In the genomic region with DNA sequence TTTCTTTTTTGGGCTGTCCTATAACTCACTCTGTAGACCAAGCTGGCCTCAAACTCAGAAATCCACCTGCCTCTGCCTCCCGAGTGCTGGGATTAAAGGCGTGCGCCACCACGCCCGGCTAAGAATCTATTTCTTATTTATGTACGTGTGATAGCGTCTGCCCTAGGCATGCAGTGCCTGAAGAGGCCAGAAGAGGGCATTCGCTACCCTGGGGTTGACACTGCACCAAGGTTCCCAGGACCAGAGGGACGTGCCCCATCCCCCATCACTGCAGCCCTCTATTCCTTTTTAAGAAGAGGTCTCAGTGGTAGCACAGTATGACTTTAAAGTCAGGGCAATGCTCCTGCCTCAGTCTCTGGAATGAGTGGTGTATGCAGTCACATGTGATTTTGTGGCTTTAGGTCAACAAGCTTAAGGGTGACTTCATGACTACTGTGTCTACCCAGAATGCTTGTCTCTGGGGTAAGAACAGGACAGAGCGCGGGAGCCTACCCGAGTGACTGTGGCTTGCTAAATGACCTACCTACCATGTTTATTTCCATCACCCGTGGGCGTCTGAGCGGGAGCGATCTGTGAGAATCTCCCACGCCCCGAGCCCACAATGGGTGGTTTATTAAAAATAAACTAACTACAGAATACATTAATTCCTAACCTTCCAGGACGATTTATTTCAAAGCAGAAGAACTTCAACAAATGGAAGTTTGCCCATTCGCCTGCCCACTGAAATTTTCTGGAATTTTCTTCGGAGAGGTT, we compare ENCODE assay signal across 12 mouse cellular contexts. TPM values are rescaled to one million over a fixed set of nuclear protein-coding genes. Genes with fewer than 3 reads are reported as not detected.
DNase-seq lines count a peak whose midpoint lies in the region; ATAC-seq and TF ChIP-seq lines count a peak whose summit lies in the region.
"Had no signal": no experiment of that assay in that cellular context is flagged by ENCODE, and none has a peak within 500 bp of the region (broad histone marks: within the 10 kb centered on the region; RNA-seq: fewer than 3 reads in every experiment).

No protein-coding gene starts in this region.

- H3K36me3 ChIP-seq in lung, postnatal 0 days (ENCODE audit: insufficient read depth, low read length) = no peaks in the 10 kb centered on the region
- no peaks in the 10 kb centered on the region for H3K36me3 ChIP-seq in splenic B cell, adult 2 months (ENCODE audit: control insufficient read depth, insufficient read depth, low read length, poor library complexity, severe bottlenecking)
- H3K36me3 ChIP-seq: heart, embryonic 12.5 days had no signal

- peak; percentile 25 to 70 for DNase-seq in frontal cortex, postnatal 36 days (ENCODE audit: low spot score in 2 of 2)
- DNase-seq in frontal cortex, postnatal 25 days (ENCODE audit: low spot score in 2 of 2) = no peak
- no peak for DNase-seq in lung, postnatal 0 days (ENCODE audit: low spot score)
- DNase-seq in lung, postnatal 4 days = no peak
- DNase-seq in ES-CJ7 (ENCODE audit: low read depth, low spot score) = peak; percentile 80
- peak; percentile 60 for DNase-seq in splenic B cell, adult 2 months (ENCODE audit: low read depth, low spot score)
- no peak for DNase-seq in embryo, embryonic 9.5 days (ENCODE audit: extremely low spot score)
- DNase-seq in yolk sac, embryonic 10.5 days (ENCODE audit: low spot score) = no peak
- DNase-seq: adrenal gland, postnatal 10 days; cerebellum, adult 18-20 months had no signal

- H3K27me3 ChIP-seq in lung, postnatal 0 days (replicated peaks; ENCODE audit: insufficient read depth, low read length) = no peaks in the 10 kb centered on the region
- no peaks in the 10 kb centered on the region for H3K27me3 ChIP-seq in splenic B cell, adult 2 months (ENCODE audit: control insufficient read depth, insufficient read depth, low read length, poor library complexity, severe bottlenecking)

- no peak overlapping the region for H3K4me2 ChIP-seq in lung, postnatal 0 days (replicated peaks; ENCODE audit: low read depth, low read length)
- H3K4me2 ChIP-seq: heart, embryonic 12.5 days; hindbrain, embryonic 14.5 days had no signal

- 73% methylated on average over 21 of the region's 21 CpGs for WGBS in lung, postnatal 0 days

- TF ChIP-seq CTCF in lung, postnatal 0 days (IDR thresholded peaks at IDR 0.05) = peak; percentile 40

- no peak overlapping the region for H3K4me3 ChIP-seq in lung, postnatal 0 days (ENCODE audit: low read depth, low read length)
- H3K4me3 ChIP-seq: heart, embryonic 12.5 days had no signal

- TF ChIP-seq EP300 in lung, postnatal 0 days (IDR thresholded peaks at IDR 0.05) = no peak

- no peak overlapping the region for H3K9ac ChIP-seq in lung, postnatal 0 days (replicated peaks; ENCODE audit: low read depth)
- H3K9ac ChIP-seq: heart, embryonic 12.5 days; hindbrain, embryonic 14.5 days had no signal

- no peaks in the 10 kb centered on the region for H3K4me1 ChIP-seq in lung, postnatal 0 days (ENCODE audit: insufficient read depth, low read depth, low read length)

- ATAC-seq in lung, postnatal 0 days = no peak

- H3K9me3 ChIP-seq in lung, postnatal 0 days (ENCODE audit: low read length) = no peaks in the 10 kb centered on the region

- H3K27ac ChIP-seq in lung, postnatal 0 days (ENCODE audit: low read length) = no peak overlapping the region
- H3K27ac ChIP-seq: hindbrain, embryonic 14.5 days had no signal

RNA-seq across cellular contexts. Expression of gene Plk5, which starts 13.9 kb away (rescaled TPM):
- 1.00 and 1.0 TPM in 2 replicates for polyA plus RNA-seq in lung, postnatal 0 days (2015; fragmentation: Nextera tagmentation; extraction: Ambion mirVana)
- polyA plus RNA-seq: heart, embryonic 12.5 days had no signal

RNA-seq across cellular contexts. Expression of gene Mex3d, which starts 17.3 kb away (rescaled TPM):
- 6.0 and 6.3 TPM in 2 replicates for polyA plus RNA-seq in lung, postnatal 0 days (2015; fragmentation: Nextera tagmentation; extraction: Ambion mirVana)

RNA-seq across cellular contexts. Expression of gene Adamtsl5, which starts 22.0 kb away (rescaled TPM):
- polyA plus RNA-seq in lung, postnatal 0 days (2015; fragmentation: Nextera tagmentation; extraction: Ambion mirVana) = 6.4 and 7.3 TPM in 2 replicates

RNA-seq across cellular contexts. Expression of gene Mbd3, which starts 29.2 kb away (rescaled TPM):
- 90.6 and 90.7 TPM in 2 replicates for polyA plus RNA-seq in lung, postnatal 0 days (2015; fragmentation: Nextera tagmentation; extraction: Ambion mirVana)

RNA-seq across cellular contexts. Expression of gene Uqcr11, which starts 36.5 kb away (rescaled TPM):
- polyA plus RNA-seq in lung, postnatal 0 days (2015; fragmentation: Nextera tagmentation; extraction: Ambion mirVana) = 511 and 651 TPM in 2 replicates

Comparison
In these comparisons a context has a peak if more than half of its experiments do, and no peak if none do; other contexts are left out.
1. DNase-seq: peak in frontal cortex, postnatal 36 days (2 of 2), ES-CJ7 (single experiment) and splenic B cell, adult 2 months (single experiment); none in frontal cortex, postnatal 25 days (0 of 2), lung, postnatal 0 days (single experiment), lung, postnatal 4 days (0 of 2), embryo, embryonic 9.5 days (single experiment) and yolk sac, embryonic 10.5 days (single experiment).